Mouse (Mus musculus) thymus, adult 2 months (tissue): ENCODE measurements around the gene Slc10a7.

ENCODE experiments used
- CTCF ChIP-seq: fragments of 200-500 bp; IDR thresholded peaks from 2 replicates; pipeline ENCODE4 v1.5.1; 2012; ENCODE audit warnings: mild to moderate bottlenecking, control low read depth, low read length, moderate library complexity, borderline replicate concordance; ENCODE audit not compliant: control insufficient read depth, poor library complexity, insufficient read depth; ENCODE audit errors: extremely low read depth
- POLR2A ChIP-seq: fragments of 200-500 bp; IDR thresholded peaks from 2 replicates; pipeline ENCODE4 v1.6.1; 2012; ENCODE audit warnings: mild to moderate bottlenecking, low read length, control low read depth, moderate library complexity; ENCODE audit not compliant: control insufficient read depth, poor library complexity, insufficient read depth; ENCODE audit errors: extremely low read depth

GRCm38 (mm10) chr8:78626632-78627031 lies 117.5 kb downstream of the Slc10a7 start:
- TF ChIP-seq CTCF (no peak), POLR2A (no peak)
